Mouse (Mus musculus): ENCODE measurements around the gene Phtf2. TPM values are rescaled to one million over a fixed set of nuclear protein-coding genes. Genes with fewer than 3 reads are reported as not detected.

Phtf2 gene
- polyA plus RNA-seq, 1 experiment from 2014 or later = 5.7 TPM

- H3K27me3 ChIP-seq (ENCODE audit: control insufficient read depth, insufficient read depth, low read depth, low read length) = no peaks in the 10 kb centered on the region
- peak overlapping the region; percentile 90 for H3K4me3 ChIP-seq (ENCODE audit: low read depth, low read length)
- no peaks in the 10 kb centered on the region for H3K36me3 ChIP-seq (ENCODE audit: control insufficient read depth, insufficient read depth)
- H3K27ac ChIP-seq (ENCODE audit: low read length) = no peak overlapping the region
- WGBS (ENCODE audit: insufficient replicate concordance) = 34% methylated on average over 2 of the region's 2 CpGs
- no peaks in the 10 kb centered on the region for H3K9me3 ChIP-seq (replicated peaks; ENCODE audit: control insufficient read depth, low read length)
- H3K4me1 ChIP-seq (ENCODE audit: control insufficient read depth, low read depth, low read length) = peaks cover 25% of the 10 kb centered on the region
- peak overlapping the region; percentile 52 for H3K9ac ChIP-seq (ENCODE audit: low read depth, low read length)
- H3K4me2 ChIP-seq (ENCODE audit: low read depth, low read length) = peak overlapping the region; percentile 57
- no peak for ATAC-seq (ENCODE audit: low read depth)
Observed at GRCm38 (mm10) chr5:20880386-20880785, 1.5 kb downstream of the Phtf2 start.

GRCm38 (mm10) chr5:20876934-20877426, 4.9 kb downstream of the Phtf2 start:
- no peaks in the 10 kb centered on the region for H3K9me3 ChIP-seq (replicated peaks; ENCODE audit: control insufficient read depth, low read length)
- no peaks in the 10 kb centered on the region for H3K36me3 ChIP-seq (ENCODE audit: control insufficient read depth, insufficient read depth)
- WGBS (ENCODE audit: insufficient replicate concordance) = 17% methylated on average over 1 of the region's 1 CpGs
- no peak overlapping the region for H3K4me2 ChIP-seq (ENCODE audit: low read depth, low read length)
- H3K9ac ChIP-seq (ENCODE audit: low read depth, low read length) = no peak overlapping the region
- peaks cover 14% of the 10 kb centered on the region for H3K4me1 ChIP-seq (ENCODE audit: control insufficient read depth, low read depth, low read length)
- H3K27ac ChIP-seq (ENCODE audit: low read length) = no peak overlapping the region
- ATAC-seq (ENCODE audit: low read depth) = no peak
- H3K27me3 ChIP-seq (ENCODE audit: control insufficient read depth, insufficient read depth, low read depth, low read length) = no peaks in the 10 kb centered on the region
- H3K4me3 ChIP-seq (ENCODE audit: low read depth, low read length) = no peak overlapping the region

- no peaks in the 10 kb centered on the region for H3K9me3 ChIP-seq (replicated peaks; ENCODE audit: control insufficient read depth, low read length)
- H3K4me1 ChIP-seq (ENCODE audit: control insufficient read depth, low read depth, low read length) = peaks cover 5% of the 10 kb centered on the region
- H3K27ac ChIP-seq (ENCODE audit: low read length) = no peak overlapping the region
- no peaks in the 10 kb centered on the region for H3K27me3 ChIP-seq (ENCODE audit: control insufficient read depth, insufficient read depth, low read depth, low read length)
- no peak overlapping the region for H3K4me3 ChIP-seq (ENCODE audit: low read depth, low read length)
- H3K9ac ChIP-seq (ENCODE audit: low read depth, low read length) = no peak overlapping the region
- H3K4me2 ChIP-seq (ENCODE audit: low read depth, low read length) = no peak overlapping the region
- no peak for ATAC-seq (ENCODE audit: low read depth)
- 78% methylated on average over 1 of the region's 1 CpGs for WGBS (ENCODE audit: insufficient replicate concordance)
- no peaks in the 10 kb centered on the region for H3K36me3 ChIP-seq (ENCODE audit: control insufficient read depth, insufficient read depth)
Observed at GRCm38 (mm10) chr5:20873146-20873545, 8.8 kb downstream of the Phtf2 start.

- Histone ChIP-seq H3K9ac (ENCODE audit: low read depth, low read length) (no peak overlapping the region), H3K27me3 (ENCODE audit: control insufficient read depth, insufficient read depth, low read depth, low read length) (no peaks in the 10 kb centered on the region), H3K36me3 (ENCODE audit: control insufficient read depth, insufficient read depth) (no peaks in the 10 kb centered on the region), H3K4me2 (ENCODE audit: low read depth, low read length) (no peak overlapping the region), H3K4me1 (ENCODE audit: control insufficient read depth, low read depth, low read length) (no peaks in the 10 kb centered on the region; the same call in 1 of the 2 replicates), H3K9me3 (replicated peaks; ENCODE audit: control insufficient read depth, low read length) (no peaks in the 10 kb centered on the region), H3K4me3 (ENCODE audit: low read depth, low read length) (no peak overlapping the region), H3K27ac (ENCODE audit: low read length) (no peak overlapping the region)
- 71% methylated on average over 2 of the region's 2 CpGs for WGBS (ENCODE audit: insufficient replicate concordance)
- no peak for ATAC-seq (ENCODE audit: low read depth)
Observed at GRCm38 (mm10) chr5:20865193-20865755, 16.6 kb downstream of the Phtf2 start.

- no peaks in the 10 kb centered on the region for H3K27me3 ChIP-seq (ENCODE audit: control insufficient read depth, insufficient read depth, low read depth, low read length)
- H3K27ac ChIP-seq (ENCODE audit: low read length) = no peak overlapping the region
Observed at GRCm38 (mm10) chr5:20864216-20864969, 17.5 kb downstream of the Phtf2 start.

GRCm38 (mm10) chr5:20861901-20862300, 20.0 kb downstream of the Phtf2 start:
- H3K27ac ChIP-seq (ENCODE audit: low read length) = no peak overlapping the region
- H3K36me3 ChIP-seq (ENCODE audit: control insufficient read depth, insufficient read depth) = no peaks in the 10 kb centered on the region
- H3K4me1 ChIP-seq (ENCODE audit: control insufficient read depth, low read depth, low read length) = no peaks in the 10 kb centered on the region; the same call in 1 of the 2 replicates
- no peak for ATAC-seq (ENCODE audit: low read depth)
- no peak overlapping the region for H3K4me2 ChIP-seq (ENCODE audit: low read depth, low read length)
- H3K9me3 ChIP-seq (replicated peaks; ENCODE audit: control insufficient read depth, low read length) = no peaks in the 10 kb centered on the region
- H3K9ac ChIP-seq (ENCODE audit: low read depth, low read length) = no peak overlapping the region
- H3K4me3 ChIP-seq (ENCODE audit: low read depth, low read length) = no peak overlapping the region
- WGBS (ENCODE audit: insufficient replicate concordance) = 86% methylated on average over 2 of the region's 2 CpGs
- no peaks in the 10 kb centered on the region for H3K27me3 ChIP-seq (ENCODE audit: control insufficient read depth, insufficient read depth, low read depth, low read length)

More at GRCm38 (mm10) chr5:20864216-20864969, 17.5 kb downstream of the Phtf2 start:
- Histone ChIP-seq H3K9ac (ENCODE audit: low read depth, low read length) (no peak overlapping the region), H3K4me3 (ENCODE audit: low read depth, low read length) (no peak overlapping the region), H3K4me2 (ENCODE audit: low read depth, low read length) (no peak overlapping the region), H3K4me1 (ENCODE audit: control insufficient read depth, low read depth, low read length) (no peaks in the 10 kb centered on the region; the same call in 1 of the 2 replicates), H3K9me3 (replicated peaks; ENCODE audit: control insufficient read depth, low read length) (no peaks in the 10 kb centered on the region), H3K36me3 (ENCODE audit: control insufficient read depth, insufficient read depth) (no peaks in the 10 kb centered on the region)
- 41% methylated on average over 4 of the region's 4 CpGs for WGBS (ENCODE audit: insufficient replicate concordance)
- no peak for ATAC-seq (ENCODE audit: low read depth)

- H3K4me3 ChIP-seq (ENCODE audit: low read depth, low read length) = no peak overlapping the region
- 71% methylated on average over 4 of the region's 4 CpGs for WGBS (ENCODE audit: insufficient replicate concordance)
- no peak overlapping the region for H3K27ac ChIP-seq (ENCODE audit: low read length)
- H3K4me2 ChIP-seq (ENCODE audit: low read depth, low read length) = no peak overlapping the region
- no peaks in the 10 kb centered on the region for H3K27me3 ChIP-seq (ENCODE audit: control insufficient read depth, insufficient read depth, low read depth, low read length)
- H3K9me3 ChIP-seq (replicated peaks; ENCODE audit: control insufficient read depth, low read length) = no peaks in the 10 kb centered on the region
- ATAC-seq (ENCODE audit: low read depth) = no peak
- H3K36me3 ChIP-seq (ENCODE audit: control insufficient read depth, insufficient read depth) = no peaks in the 10 kb centered on the region
- H3K4me1 ChIP-seq (ENCODE audit: control insufficient read depth, low read depth, low read length) = no peaks in the 10 kb centered on the region; the same call in 1 of the 2 replicates
- H3K9ac ChIP-seq (ENCODE audit: low read depth, low read length) = no peak overlapping the region
Observed at GRCm38 (mm10) chr5:20860565-20860964, 21.4 kb downstream of the Phtf2 start.

GRCm38 (mm10) chr5:20858404-20858803, 23.5 kb downstream of the Phtf2 start:
- H3K4me2 ChIP-seq (ENCODE audit: low read depth, low read length) = no peak overlapping the region
- no peaks in the 10 kb centered on the region for H3K27me3 ChIP-seq (ENCODE audit: control insufficient read depth, insufficient read depth, low read depth, low read length)
- H3K4me1 ChIP-seq (ENCODE audit: control insufficient read depth, low read depth, low read length) = no peaks in the 10 kb centered on the region
- peak; percentile 48; the same call in 1 of the 2 replicates for ATAC-seq (ENCODE audit: low read depth)
- no peaks in the 10 kb centered on the region for H3K9me3 ChIP-seq (replicated peaks; ENCODE audit: control insufficient read depth, low read length)
- 75% methylated on average over 2 of the region's 2 CpGs for WGBS (ENCODE audit: insufficient replicate concordance)
- no peak overlapping the region for H3K9ac ChIP-seq (ENCODE audit: low read depth, low read length)
- H3K27ac ChIP-seq (ENCODE audit: low read length) = no peak overlapping the region
- no peak overlapping the region for H3K4me3 ChIP-seq (ENCODE audit: low read depth, low read length)
- no peaks in the 10 kb centered on the region for H3K36me3 ChIP-seq (ENCODE audit: control insufficient read depth, insufficient read depth)

GRCm38 (mm10) chr5:20855066-20855465, 26.9 kb downstream of the Phtf2 start:
- H3K27me3 ChIP-seq (ENCODE audit: control insufficient read depth, insufficient read depth, low read depth, low read length) = no peaks in the 10 kb centered on the region
- WGBS (ENCODE audit: insufficient replicate concordance) = 69% methylated on average over 4 of the region's 4 CpGs
- no peak overlapping the region for H3K9ac ChIP-seq (ENCODE audit: low read depth, low read length)
- H3K4me2 ChIP-seq (ENCODE audit: low read depth, low read length) = no peak overlapping the region
- H3K27ac ChIP-seq (ENCODE audit: low read length) = no peak overlapping the region
- H3K4me1 ChIP-seq (ENCODE audit: control insufficient read depth, low read depth, low read length) = no peaks in the 10 kb centered on the region
- no peaks in the 10 kb centered on the region for H3K9me3 ChIP-seq (replicated peaks; ENCODE audit: control insufficient read depth, low read length)
- no peak overlapping the region for H3K4me3 ChIP-seq (ENCODE audit: low read depth, low read length)
- H3K36me3 ChIP-seq (ENCODE audit: control insufficient read depth, insufficient read depth) = no peaks in the 10 kb centered on the region
- no peak for ATAC-seq (ENCODE audit: low read depth)
